Mouse (Mus musculus) fibroblast of lung, adult 2 months (primary cell): Measurements from ENCODE around the gene Gm49325.

Source experiments
- DNase-seq: peaks from one replicate; pipeline ENCODE4 v3.0.0-alpha.2; 2011; ENCODE audit warnings: low read depth

Gm49325 gene

DNA sequence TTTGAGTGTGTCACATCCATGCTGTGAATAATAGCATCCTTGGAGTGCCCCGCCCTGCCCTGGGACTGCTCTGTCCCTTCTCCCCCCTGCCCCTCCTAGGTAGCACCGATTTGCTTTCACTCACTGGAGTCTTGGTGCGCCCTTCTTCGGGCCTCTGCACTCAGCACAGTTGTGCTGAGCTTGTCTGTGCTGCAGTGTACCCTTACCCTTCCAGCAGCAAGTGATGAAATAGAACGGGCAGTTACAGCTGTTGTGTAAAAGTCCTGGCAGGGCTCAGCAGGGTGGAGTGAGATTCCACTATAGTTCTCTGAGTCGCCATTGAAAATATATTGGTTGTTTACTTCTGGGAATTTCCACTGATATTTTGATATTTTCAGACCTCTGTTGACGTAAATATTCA is 20.0 kb downstream of the Gm49325 start:
- DNase-seq, result no peak

GRCm38 (mm10) chr10:77626591-77626990 is 20.6 kb downstream of the Gm49325 start:
- DNase-seq, result no peak

- DNase-seq, result no peak
Observed at GRCm38 (mm10) chr10:77627497-77627896, 21.5 kb downstream of the Gm49325 start.

- no peak for DNase-seq
Observed at GRCm38 (mm10) chr10:77629163-77629562, 23.2 kb downstream of the Gm49325 start.

DNA sequence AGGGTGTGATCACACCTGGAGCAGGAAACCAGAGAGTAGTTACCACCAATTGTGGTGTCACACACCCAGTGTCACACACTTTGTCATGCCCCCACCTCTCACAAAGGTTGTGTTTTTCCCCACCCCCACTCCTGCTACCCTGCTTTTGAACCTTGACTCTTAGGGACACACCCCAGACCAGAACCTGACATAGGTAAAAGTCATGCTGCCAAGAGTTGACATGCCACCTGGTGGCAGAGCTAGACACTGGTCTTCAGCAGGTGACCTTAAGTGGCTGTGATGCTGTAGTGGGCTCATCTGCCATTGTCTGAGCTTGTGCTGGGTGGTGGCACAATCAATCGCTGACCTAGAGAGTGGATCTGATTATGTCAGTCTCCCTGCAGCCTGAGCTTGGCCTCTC is 24.0 kb downstream of the Gm49325 start:
- DNase-seq, result no peak

GRCm38 (mm10) chr10:77634016-77634415 is 28.0 kb downstream of the Gm49325 start:
- DNase-seq, result no peak

GRCm38 (mm10) chr10:77634452-77635231 is 28.6 kb downstream of the Gm49325 start:
- DNase-seq, result no peak

GRCm38 (mm10) chr10:77636234-77636922 is 30.4 kb downstream of the Gm49325 start:
- DNase-seq, result no peak

DNA sequence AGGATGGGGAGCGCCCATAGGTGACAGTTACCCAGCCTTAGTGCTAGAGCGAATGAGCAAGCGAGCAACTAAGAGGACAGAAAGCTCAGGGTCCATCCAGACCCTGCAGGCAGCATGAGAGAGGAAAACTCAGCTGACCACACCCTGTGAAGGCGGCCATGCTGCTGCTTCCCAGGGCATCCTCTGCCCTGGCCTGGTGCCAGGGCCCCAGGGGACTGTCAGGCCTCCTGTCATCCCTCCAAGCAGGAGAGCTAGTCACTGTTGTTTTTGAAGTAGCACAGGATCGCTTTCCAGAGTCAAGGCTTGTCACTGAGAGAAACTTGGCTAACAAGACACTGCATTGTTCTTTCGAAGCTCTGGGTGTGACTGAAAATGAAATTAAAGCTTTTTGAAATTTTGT is 33.0 kb downstream of the Gm49325 start:
- DNase-seq, result no peak

GRCm38 (mm10) chr10:77643160-77643559 is 37.2 kb downstream of the Gm49325 start:
- no peak for DNase-seq

GRCm38 (mm10) chr10:77645571-77645970 is 39.6 kb downstream of the Gm49325 start:
- DNase-seq, result no peak

DNA sequence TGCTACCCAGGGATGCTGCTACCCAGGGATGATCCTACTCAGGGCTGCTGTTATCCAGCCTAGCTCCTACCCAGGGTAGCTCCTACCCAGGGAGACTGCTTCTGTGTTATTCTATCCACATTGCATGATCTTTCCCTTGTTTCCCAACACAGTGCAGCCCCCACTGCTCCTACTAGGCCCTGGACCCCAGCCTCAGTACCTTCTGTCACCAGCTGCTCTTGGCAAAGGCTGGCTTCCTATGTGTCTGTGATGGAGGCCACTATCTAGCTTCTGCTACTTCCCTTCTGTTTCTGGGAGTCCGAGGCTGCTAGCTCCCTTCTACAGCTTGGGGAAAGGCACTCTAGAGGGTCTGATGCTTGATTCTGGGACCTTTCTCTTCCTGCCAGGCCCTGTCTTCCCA is 41.5 kb downstream of the Gm49325 start:
- DNase-seq, result no peak

GRCm38 (mm10) chr10:77647901-77648300 is 41.9 kb downstream of the Gm49325 start:
- DNase-seq, result no peak

- no peak for DNase-seq
Observed at GRCm38 (mm10) chr10:77652046-77652445, 46.0 kb downstream of the Gm49325 start.

DNA sequence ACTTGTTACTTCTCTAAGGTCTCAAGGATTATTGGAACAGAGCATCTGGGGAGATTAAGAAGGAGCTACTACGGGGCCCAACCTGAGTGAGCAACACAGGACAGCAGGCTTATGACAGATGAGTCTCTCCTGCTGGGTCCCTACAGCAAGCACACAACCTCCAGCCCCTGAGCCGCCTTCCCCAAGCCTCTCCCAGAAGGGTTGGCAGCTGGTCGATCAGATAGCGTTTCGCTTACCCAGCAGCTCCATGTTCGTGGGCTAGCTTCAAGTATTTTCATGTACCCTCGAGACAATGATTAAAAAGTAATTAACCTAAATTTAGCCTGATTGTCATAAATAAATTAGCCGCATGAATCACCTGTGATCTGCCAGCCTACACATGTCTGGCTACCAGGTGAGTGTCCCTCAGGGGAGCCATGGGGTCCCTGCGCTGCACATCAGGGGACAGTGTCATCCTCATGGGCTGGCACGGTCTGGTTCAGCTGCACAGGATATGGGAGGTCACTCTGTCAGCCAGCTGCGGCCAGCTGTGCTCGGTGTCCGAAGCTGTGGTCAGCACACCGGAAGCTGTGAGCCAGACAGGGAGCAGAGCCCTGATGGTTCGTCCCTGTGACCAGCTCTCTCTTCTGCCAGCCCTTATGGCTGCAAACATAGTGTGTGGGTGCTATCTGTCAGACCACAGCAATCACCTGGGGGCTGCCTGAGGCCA is 52.4 kb downstream of the Gm49325 start:
- no peak for DNase-seq

- no peak for DNase-seq
Observed at GRCm38 (mm10) chr10:77663949-77664665, 58.1 kb downstream of the Gm49325 start.

DNA sequence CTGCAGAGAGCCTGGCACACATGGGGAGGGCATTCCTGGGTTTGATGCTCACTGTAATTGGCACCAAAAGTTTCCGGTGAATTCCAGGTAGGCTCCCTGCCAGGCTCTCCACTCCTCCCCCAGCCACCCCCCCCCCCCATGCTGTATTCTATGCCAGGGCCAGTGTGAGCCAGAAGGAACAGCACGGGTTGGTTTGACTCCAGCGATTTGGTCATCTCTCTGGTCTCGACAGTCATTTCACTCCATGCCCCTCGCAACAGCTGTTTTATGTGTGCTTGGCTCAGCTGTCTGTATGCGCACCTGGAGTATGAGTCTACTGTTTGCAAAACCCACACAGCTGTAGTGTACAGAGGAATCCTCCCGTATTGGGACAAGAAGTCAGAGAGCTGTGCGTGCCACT is 60.3 kb downstream of the Gm49325 start:
- DNase-seq, result peak; percentile 53

DNA sequence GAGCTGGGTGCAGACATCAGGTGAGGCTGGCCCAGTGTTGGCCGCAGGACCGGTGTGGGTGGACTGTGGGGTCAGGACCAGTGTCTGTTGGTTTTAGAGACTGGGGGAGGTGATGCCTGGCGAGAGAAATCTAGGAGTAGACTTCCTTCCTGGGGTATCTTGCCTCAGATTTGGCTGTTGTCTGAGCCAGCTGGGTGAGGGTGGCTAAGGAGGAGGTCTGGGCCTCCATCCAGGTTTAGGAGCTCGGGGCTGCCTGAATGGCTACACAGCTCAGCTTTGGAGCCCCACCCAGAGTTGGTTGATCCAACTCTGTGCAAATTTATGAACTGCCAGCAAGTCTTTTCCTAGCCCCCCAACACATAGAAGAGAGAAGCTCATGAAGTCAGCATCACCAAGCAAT is 61.4 kb downstream of the Gm49325 start:
- DNase-seq, result peak; percentile 10

GRCm38 (mm10) chr10:77670710-77671109 is 64.7 kb downstream of the Gm49325 start:
- no peak for DNase-seq

- DNase-seq, result no peak
Observed at GRCm38 (mm10) chr10:77671519-77671918, 65.5 kb downstream of the Gm49325 start.

- no peak for DNase-seq
Observed at GRCm38 (mm10) chr10:77673765-77674164, 67.8 kb downstream of the Gm49325 start.

- DNase-seq, result no peak
Observed at GRCm38 (mm10) chr10:77677562-77677961, 71.6 kb downstream of the Gm49325 start.
